Mouse (Mus musculus): ENCODE data around the gene Becn1. TPM values are rescaled to one million over a fixed set of nuclear protein-coding genes. Genes with fewer than 3 reads are reported as not detected.

The Becn1 gene
- total and polyA plus RNA-seq, 3 experiments, result 36.1 to 86.5 (median 86.3) TPM

DNA sequence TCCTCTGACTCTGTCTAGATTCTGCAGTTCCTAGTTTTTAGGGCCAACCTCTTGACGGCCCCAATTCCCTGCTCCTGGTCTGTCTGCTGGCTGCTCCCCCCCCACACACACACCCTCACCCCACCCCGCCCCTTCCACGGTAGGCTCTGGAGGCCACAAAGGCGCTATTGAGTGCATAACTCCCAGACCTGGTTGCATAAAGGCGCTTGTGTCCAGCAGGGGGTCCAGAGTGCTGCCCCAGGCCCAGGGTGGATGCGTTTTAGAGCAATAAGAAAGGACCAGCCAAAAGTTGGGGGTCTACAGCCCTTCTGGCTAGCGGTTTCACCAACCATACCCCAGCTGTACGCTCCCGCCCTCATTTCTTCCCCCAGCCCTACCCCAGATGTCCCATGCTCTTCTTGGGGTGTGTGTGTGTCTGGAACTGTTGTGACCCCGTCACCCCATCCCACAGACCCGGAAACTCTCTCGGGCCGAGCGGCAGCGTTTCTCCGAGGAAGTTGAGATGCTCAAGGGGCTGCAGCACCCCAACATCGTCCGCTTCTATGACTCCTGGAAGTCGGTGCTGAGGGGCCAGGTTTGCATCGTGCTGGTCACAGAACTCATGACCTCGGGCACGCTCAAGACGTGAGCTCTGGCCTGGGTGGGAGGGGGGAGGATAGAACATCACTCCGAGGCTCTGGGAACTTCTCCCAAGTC lies 39.7 kb downstream of the Becn1 start:
- Histone ChIP-seq H3K79me2 (replicated peaks; ENCODE audit: control insufficient read depth, insufficient read depth, low read length) (no peaks in the 10 kb centered on the region), H3K4me1 (ENCODE audit: control insufficient read depth, insufficient read depth, low read length) (peaks cover 8% of the 10 kb centered on the region), H3K9ac (ENCODE audit: low read depth, low read length) (no peak overlapping the region), H3K4me3 (no peak overlapping the region), H3K36me3 (ENCODE audit: control insufficient read depth, insufficient read depth, low read length) (peaks cover 3% of the 10 kb centered on the region), H3K27me3 (ENCODE audit: control insufficient read depth, insufficient read depth, low read length) (no peaks in the 10 kb centered on the region; the same call in 1 of the 2 replicates), H3K27ac (no peak overlapping the region)
- no peak for DNase-seq
- 20% methylated on average over 24 of the region's 24 CpGs for WGBS
- no peak for TF ChIP-seq POLR2A (IDR thresholded peaks at IDR 0.05; ENCODE audit: insufficient read depth, low read depth, low read length)
- TF ChIP-seq EP300 (IDR thresholded peaks at IDR 0.05; ENCODE audit: insufficient read depth, low read depth, low read length), result no peak
- TF ChIP-seq CTCF (IDR thresholded peaks at IDR 0.05), result no peak
- intact Hi-C loops (cut with DNase I), result loop anchor here (2.0 kb wide), 1 partner anchor 14 kb away; no protein-coding TSS in a partner anchor

DNA sequence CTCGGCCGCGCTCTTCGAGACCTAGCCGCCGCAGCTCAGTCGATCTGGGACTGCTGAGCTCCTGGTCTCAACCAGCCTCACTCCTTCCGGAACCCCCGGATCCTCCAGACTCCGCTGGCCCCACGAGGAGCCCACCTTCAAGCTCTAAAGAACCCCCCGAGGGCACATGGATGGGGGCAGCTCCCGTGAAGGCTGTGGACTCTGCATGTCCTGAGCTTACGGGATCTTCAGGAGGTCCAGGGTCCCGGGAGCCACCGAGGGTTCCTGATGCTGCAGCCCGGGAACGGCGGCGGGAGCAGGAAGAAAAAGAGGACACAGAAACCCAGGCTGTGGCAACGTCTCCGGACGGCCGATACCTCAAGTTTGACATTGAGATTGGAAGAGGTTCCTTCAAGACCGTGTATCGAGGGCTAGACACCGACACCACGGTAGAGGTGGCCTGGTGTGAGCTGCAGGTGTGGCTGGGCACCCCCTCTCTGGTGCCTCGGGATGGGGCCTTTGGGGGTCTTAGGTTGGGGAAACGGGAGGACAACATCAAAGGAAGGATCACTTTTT lies 41.2 kb downstream of the Becn1 start:
- Histone ChIP-seq H3K27ac (peak overlapping the region; percentile 86), H3K27me3 (ENCODE audit: control insufficient read depth, insufficient read depth, low read length) (no peaks in the 10 kb centered on the region; the same call in 1 of the 2 replicates), H3K36me3 (ENCODE audit: control insufficient read depth, insufficient read depth, low read length) (peaks cover 5% of the 10 kb centered on the region), H3K4me1 (ENCODE audit: control insufficient read depth, insufficient read depth, low read length) (peaks cover 11% of the 10 kb centered on the region), H3K9ac (ENCODE audit: low read depth, low read length) (peak overlapping the region; percentile 89), H3K4me3 (peak overlapping the region; percentile 78), H3K79me2 (replicated peaks; ENCODE audit: control insufficient read depth, insufficient read depth, low read length) (no peaks in the 10 kb centered on the region)
- under 1% methylated on average over 30 of the region's 30 CpGs for WGBS
- intact Hi-C loops (cut with DNase I), result no loop called here
- no peak for DNase-seq
- TF ChIP-seq POLR2A (IDR thresholded peaks at IDR 0.05; ENCODE audit: insufficient read depth, low read depth, low read length) (no peak), EP300 (IDR thresholded peaks at IDR 0.05; ENCODE audit: insufficient read depth, low read depth, low read length) (no peak), CTCF (IDR thresholded peaks at IDR 0.05) (no peak)

DNA sequence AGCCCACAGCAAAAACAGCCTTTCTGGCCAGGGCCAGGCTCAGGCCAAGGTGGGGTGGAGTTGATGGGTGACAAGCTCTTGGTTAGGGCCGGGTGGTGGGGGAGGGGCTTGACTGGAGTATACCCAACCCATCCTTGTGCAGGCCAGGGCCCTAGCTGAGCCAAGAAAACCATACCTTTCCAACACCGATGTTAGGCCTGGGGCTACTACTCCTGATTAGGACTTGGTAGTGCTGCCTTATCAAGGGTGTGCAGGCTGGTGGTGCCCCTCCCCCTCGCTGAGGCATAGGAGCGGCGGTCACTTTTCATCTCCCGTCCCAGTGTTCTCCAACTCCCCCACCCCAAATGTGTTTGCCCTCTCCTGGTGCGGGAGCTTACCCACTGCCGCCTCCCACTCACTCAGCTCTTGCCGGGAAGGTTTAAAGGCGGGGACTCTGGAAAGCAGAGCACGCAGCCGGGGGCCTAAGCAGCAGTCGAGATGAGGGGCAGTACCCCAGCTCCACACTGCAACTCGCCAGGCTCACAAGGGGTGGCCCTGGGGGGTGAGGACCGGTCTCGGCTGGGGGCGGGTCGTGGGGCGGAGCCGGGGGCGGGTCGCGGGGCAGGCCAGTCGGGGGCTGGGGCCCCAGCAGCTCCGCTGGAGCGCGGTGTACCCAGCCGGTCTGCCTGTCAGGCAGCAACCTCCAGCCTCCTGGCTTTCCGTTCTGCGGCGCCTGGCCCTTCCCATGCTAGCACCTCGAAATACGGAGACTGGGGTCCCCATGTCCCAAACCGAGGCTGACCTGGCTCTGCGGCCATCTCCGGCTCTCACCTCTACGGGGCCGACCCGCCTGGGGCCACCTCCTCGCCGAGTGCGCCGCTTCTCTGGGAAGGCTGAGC lies 41.9 kb downstream of the Becn1 start, which contains the start of gene Wnk4:
Gene Wnk4, plus strand, starts transcription at position 620 of the 878 bp plus-strand sequence.
- H3K27me3 ChIP-seq (ENCODE audit: control insufficient read depth, insufficient read depth, low read length), result no peaks in the 10 kb centered on the region; the same call in 1 of the 2 replicates
- peak within 1 kb of the TSS; percentile 89 for H3K9ac ChIP-seq (ENCODE audit: low read depth, low read length)
- H3K4me1 ChIP-seq (ENCODE audit: control insufficient read depth, insufficient read depth, low read length), result peaks cover 11% of the 10 kb centered on the region
- WGBS, result 2% methylated on average over 43 of the region's 43 CpGs
- H3K79me2 ChIP-seq (replicated peaks; ENCODE audit: control insufficient read depth, insufficient read depth, low read length), result no peaks in the 10 kb centered on the region
- H3K27ac ChIP-seq, result peak within 1 kb of the TSS; percentile 86
- H3K36me3 ChIP-seq (ENCODE audit: control insufficient read depth, insufficient read depth, low read length), result peaks cover 5% of the 10 kb centered on the region
- TF ChIP-seq EP300 (IDR thresholded peaks at IDR 0.05; ENCODE audit: insufficient read depth, low read depth, low read length) (peak; percentile 11; the same call in 1 of the 2 replicates), CTCF (IDR thresholded peaks at IDR 0.05) (no peak), POLR2A (IDR thresholded peaks at IDR 0.05; ENCODE audit: insufficient read depth, low read depth, low read length) (peak; percentile 79)
- peak within 1 kb of the TSS; percentile 78 for H3K4me3 ChIP-seq
- DNase-seq, result peak; percentile 77 to 79
- intact Hi-C loops (cut with DNase I), result no loop called here

DNA sequence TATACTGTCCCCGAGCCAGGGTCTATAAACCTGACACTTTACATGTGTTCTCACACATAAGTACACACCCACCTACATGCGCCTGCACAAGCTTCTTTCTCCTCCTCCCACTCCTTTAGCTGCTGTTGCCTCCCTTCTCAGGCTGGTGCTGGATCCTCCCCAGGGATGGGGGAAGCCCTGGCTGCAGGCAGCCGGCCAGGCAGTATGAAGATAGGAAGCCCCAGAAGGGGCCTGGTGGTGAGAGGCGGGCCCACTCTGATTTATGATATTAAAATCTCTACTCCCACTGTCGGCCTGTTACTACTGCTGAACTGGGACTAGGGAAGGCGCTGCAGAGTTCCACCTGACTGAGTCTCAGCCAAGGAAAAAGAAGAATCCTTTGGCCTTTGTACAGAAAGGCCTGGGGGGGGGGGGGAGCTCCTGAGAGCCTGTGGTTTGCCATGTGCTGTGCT lies 42.8 kb downstream of the Becn1 start:
- Histone ChIP-seq H3K4me1 (ENCODE audit: control insufficient read depth, insufficient read depth, low read length) (peaks cover 11% of the 10 kb centered on the region), H3K27ac (peak overlapping the region; percentile 86), H3K79me2 (replicated peaks; ENCODE audit: control insufficient read depth, insufficient read depth, low read length) (no peaks in the 10 kb centered on the region), H3K9ac (ENCODE audit: low read depth, low read length) (peak overlapping the region; percentile 10; the same call in 1 of the 2 replicates), H3K36me3 (ENCODE audit: control insufficient read depth, insufficient read depth, low read length) (peaks cover 9% of the 10 kb centered on the region), H3K27me3 (ENCODE audit: control insufficient read depth, insufficient read depth, low read length) (no peaks in the 10 kb centered on the region; the same call in 1 of the 2 replicates), H3K4me3 (no peak overlapping the region)
- intact Hi-C loops (cut with DNase I), result no loop called here
- no peak for TF ChIP-seq EP300 (IDR thresholded peaks at IDR 0.05; ENCODE audit: insufficient read depth, low read depth, low read length)
- TF ChIP-seq CTCF (IDR thresholded peaks at IDR 0.05), result no peak
- no peak for TF ChIP-seq POLR2A (IDR thresholded peaks at IDR 0.05; ENCODE audit: insufficient read depth, low read depth, low read length)
- peak in 1 of 2 experiments; percentile 56 for DNase-seq
- WGBS, result 22% methylated on average over 6 of the region's 6 CpGs

DNA sequence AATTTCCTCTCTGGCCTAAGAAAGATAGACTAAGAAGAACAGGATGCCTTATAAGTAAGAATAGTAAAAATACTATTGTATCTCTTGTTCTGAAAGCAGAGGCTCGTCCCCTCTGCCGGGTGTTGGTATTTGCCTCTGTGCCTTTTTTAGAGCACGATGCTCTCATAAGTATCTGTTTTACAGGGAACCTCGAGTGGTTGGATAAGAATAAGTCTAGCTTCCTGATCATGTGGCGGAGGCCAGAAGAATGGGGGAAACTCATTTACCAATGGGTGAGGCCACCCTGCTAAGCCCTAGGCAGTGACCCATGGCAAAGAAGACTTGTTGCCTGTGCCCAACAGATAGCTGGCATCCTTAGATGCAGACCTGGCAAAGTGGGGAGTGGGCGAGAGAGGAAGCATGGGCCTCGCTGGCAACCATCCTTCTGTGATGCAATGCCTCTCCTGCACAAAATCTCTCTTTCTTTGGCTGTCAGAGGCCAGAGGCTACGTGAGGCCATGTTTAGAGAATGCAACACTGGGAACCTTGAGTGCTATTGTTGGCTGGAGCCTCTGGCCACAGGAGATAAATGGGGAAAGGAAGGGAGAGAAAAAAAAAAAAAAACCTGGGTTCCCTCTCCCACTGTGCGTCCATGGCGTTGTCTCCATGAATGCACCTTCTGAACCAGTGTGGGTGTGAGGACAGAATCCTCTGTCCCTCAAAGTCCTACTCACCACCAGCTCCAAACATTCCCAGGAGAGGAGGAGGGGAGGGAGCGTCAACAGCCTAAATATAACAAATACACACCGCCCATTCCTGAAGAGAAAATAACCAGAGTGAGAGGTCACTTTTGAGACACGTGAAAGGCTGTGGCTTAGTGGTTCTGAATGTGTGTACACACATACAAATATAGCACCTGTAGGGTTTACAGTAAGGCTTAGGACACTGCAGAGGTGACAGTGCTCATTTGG lies 46.0 kb downstream of the Becn1 start:
- peaks cover 15% of the 10 kb centered on the region for H3K4me1 ChIP-seq (ENCODE audit: control insufficient read depth, insufficient read depth, low read length)
- intact Hi-C loops (cut with DNase I), result no loop called here
- H3K36me3 ChIP-seq (ENCODE audit: control insufficient read depth, insufficient read depth, low read length), result peaks cover 11% of the 10 kb centered on the region
- no peaks in the 10 kb centered on the region for H3K79me2 ChIP-seq (replicated peaks; ENCODE audit: control insufficient read depth, insufficient read depth, low read length)
- peak overlapping the region; percentile 29; the same call in 1 of the 2 replicates for H3K9ac ChIP-seq (ENCODE audit: low read depth, low read length)
- H3K27ac ChIP-seq, result peak overlapping the region; percentile 88
- 42% methylated on average over 13 of the region's 13 CpGs for WGBS
- TF ChIP-seq CTCF (IDR thresholded peaks at IDR 0.05) (no peak), EP300 (IDR thresholded peaks at IDR 0.05; ENCODE audit: insufficient read depth, low read depth, low read length) (peak; percentile 31)
- peak in 1 of 2 experiments; percentile 66 for DNase-seq
- no peak overlapping the region for H3K4me3 ChIP-seq
- no peaks in the 10 kb centered on the region for H3K27me3 ChIP-seq (ENCODE audit: control insufficient read depth, insufficient read depth, low read length)

Measured in heart, adult 2 months (tissue).